Mouse (Mus musculus) layer of hippocampus, postnatal 25 days (tissue): ENCODE measurements at regions not wholly inside any gene's neighbourhood (a gene's known extent, or its start where the extent isn't known, plus 50 kb on each side); places are given as distances from the start of the nearest gene placed in this dataset.

Experiments used
- DNase-seq, 2 experiments: peaks; one replicate each; pipeline ENCODE4 v3.0.0; 2022; ENCODE audit warnings: mixed read lengths in 2 of 2, low spot score in 1 of 2; ENCODE audit errors: extremely low spot score in 1 of 2

DNA sequence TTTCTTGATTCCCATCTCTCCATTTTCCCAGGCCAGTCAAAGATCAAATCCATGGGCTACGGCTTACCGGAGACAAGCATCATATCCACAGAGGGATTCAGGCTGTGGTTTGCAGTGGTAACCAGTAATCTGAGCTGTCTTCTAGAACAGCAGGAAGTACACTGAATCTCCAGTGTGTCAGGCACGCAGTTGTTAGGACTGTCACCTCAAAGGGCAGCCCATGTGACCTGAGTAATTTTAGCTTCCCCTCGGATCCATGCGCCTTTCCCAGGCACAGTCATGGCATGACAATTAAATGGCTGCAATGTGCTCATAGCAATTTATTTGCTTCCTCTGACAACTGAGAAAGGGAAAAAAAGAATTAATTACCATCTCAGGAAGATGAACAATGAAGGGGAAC, 98.2 kb downstream of the Snx19 start:
- DNase-seq = no peak

DNA sequence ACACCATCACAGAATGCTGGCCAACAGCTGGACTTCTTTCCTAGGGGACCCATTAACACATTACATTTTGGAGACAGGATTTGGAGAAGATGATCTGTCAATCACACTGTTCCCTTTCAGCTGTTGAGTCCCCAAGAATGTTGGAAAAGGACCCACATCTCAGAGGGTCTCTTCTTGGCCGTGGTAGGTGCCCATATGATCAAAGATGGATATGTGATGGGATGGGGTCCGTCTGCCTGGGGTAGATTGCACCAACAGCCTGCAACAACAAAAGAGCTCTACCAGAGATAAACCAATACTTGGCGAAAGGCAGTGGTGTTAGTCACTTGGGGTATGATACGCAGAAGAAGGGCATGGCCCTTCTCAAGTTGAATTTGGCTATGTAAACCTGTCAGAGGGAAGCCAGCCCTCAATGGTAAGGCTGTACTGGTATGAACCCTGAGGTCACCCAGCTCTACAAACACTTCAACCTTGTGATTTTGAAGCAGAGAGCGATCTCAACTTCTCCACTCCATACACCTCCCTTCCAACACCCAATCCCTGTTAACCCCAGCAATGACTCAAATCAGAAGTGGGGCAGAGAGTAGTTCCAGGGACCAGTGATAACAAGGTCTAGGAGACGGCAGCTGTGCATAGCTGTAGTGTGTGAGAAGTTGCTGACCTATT, 97.6 kb downstream of the Snx19 start:
- no peak for DNase-seq

DNA sequence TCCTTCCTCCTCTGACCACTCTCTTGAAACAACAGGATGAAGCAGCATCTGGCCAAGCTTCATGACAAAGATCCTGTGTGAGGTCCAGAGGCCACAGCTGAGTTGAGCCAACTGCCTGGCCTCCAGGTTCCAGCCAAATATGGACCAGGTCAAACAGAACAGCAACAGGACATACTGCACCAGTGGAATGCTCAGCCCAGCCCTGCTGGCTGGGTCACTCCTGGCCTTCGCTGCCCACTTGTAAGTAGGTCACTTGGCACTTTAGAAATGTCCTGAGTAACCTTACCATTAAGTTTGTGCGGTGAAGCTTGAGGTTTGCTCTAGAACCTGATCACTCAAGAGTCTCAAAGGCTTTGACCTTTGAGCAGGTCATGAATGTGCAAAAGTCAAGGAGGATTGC, 96.9 kb downstream of the Snx19 start:
- DNase-seq = no peak

DNA sequence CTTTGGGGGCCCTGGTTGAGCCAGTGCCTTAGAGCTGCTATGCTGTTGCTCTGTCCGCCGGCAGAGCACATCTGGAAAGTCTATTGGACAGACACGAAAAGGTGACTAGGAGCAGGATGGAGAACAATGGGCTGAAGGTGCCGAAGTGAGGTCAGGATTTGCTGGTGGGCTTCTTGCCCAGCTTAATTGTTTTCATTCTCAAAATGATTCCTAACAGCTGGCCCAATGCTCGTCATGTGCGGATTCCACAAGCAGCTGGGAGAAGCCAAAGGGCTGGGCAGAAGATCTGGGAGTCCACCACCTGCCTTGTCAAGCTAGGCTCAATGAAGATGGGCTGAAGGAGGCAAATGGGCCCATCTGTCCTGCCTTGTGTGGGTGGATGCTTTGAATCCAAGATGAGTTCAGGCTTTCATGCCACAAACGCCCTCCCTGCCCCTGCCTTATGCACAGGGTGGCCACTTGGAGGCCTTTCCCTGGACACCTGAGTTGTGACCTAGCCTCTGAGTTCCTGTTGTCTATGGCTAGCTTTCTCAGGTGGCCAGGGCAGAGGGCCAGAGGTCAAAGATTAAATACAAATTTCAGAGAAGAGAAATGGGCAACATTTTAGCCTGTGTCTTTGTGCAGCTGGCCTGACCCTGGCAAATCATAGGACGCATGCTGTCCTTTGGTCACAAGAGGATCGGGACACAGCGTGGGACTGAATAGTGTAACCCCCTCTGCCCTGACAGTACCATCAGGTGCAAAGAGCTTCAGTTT, 95.9 kb downstream of the Snx19 start:
- DNase-seq = no peak

DNA sequence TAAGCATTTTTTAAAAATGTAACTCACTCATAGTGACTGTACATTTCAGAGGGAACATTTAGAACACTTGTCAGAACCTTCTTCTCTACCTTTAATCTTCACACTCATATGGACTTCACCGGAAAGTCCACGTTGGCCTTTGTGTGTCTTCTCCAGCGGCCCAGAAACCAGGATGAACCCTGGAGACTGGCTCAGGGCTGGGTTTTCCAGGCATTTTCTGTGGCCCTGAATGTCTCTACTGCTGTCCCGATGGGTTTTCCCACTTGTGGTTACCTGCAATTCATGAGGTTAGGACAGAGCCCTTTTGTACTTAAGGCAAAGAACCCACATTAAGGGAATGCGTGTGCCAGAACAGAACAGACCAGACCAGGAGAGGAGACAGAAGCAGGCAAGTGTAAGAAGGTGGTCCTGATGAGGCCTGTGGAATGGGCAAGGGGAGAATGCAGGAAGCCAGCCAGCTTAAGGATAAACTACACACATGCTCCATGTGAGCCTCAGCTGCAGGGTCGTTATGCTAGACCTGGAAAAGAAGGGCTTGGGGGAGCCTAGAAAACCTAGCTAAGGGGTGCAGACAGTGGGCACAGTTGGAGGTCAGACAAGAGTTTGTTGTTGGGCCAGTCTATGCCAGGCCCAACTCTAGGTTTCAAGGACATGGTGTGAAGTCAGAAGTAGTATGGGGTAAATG, 94.8 kb downstream of the Snx19 start:
- no peak for DNase-seq

DNA sequence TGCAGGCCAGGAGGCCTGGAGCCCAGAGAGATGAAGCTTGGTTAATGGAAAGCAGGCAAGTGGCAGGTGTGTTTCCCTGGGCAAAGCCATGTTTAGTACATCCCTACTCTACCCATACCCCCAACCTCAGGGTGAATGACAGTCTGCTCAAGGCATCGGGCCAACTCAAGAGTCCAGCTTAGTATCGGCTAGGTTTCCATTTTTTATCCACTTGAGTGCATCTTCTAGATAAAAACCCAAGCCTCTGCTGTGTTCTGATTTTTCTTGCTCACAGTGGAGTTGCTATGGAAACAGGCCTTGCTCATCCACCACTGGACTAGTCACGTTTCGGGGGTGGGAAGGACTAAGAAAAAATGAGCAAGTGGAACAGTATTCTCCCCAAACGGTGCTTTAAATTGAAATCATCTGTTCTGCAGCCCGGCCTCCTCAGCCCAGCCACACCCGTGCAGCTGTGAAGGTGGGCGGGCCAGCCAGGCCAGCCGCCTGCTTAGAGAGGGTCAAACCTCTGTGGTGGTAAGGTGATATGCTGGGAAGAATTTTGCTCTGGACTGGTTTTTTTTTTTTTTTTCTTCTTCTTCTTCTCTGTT, 94.0 kb downstream of the Snx19 start:
- peak in 1 of 2 experiments; percentile 21 for DNase-seq

DNA sequence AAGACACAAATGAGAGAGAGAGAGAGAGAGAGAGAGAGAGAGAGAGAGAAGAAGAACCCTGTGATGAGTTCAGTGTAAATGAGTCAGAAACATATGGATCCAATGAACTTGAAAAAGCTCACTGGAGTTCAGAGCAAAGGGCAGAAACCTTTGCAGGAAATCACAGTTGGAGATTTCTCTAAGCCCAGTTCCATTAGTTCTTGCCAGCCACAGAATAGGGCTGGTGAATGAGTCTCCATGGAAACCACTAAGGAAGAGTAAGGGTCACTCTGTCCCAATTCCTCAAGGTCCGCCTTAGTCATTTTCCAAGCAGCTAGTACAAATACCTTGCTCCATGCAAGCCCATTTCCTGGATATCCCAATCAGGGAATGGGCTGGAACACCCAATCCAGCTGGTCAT, 93.2 kb downstream of the Snx19 start:
- no peak for DNase-seq

DNA sequence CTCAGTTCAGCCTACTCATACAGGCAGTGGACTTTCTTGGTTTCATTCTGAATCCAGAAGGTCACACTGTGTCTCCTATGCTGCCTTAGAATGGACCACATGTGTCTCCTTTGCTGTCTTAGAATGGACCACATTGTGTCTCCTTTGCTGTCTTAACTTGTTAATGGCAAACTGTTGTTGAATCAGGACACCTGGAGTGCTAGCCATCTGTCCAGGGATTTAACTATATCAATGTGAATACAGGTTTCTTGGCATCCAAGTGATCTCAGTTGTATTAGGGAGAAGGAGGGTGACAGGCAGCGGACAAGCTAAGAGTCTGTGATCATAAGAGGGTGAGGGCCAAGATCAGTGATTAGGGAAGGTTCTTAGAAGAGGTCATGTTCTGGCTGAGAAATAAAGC, 92.3 kb downstream of the Snx19 start:
- DNase-seq = no peak
